Mouse (Mus musculus) ES-Bruce4 (cell line): Measurements from ENCODE around the gene Tmem88.

Experiments used
- CTCF ChIP-seq: IDR thresholded peaks from one replicate; pipeline ENCODE4 v1.8.1; 2011; ENCODE audit warnings: low read depth, low read length
- EP300 ChIP-seq: IDR thresholded peaks from 2 replicates; pipeline ENCODE4 v1.6.1; 2011; ENCODE audit warnings: low read depth, low read length; ENCODE audit not compliant: insufficient read depth
- POLR2A ChIP-seq: IDR thresholded peaks from one replicate; pipeline ENCODE4 v1.8.1; 2011; ENCODE audit warnings: low read length; ENCODE audit not compliant: insufficient read depth

GRCm38 (mm10) chr11:69362479-69362878 is 35.6 kb downstream of the Tmem88 start:
- TF ChIP-seq EP300 (no peak), POLR2A (no peak), CTCF (no peak)
